Mouse (Mus musculus) ovary, adult 10 weeks (tissue): ENCODE results near the gene Ear6. TPM values are rescaled to one million over a fixed set of nuclear protein-coding genes. Genes with fewer than 3 reads are reported as not detected.

ENCODE experiments used
- polyA plus RNA-seq: library from polyadenylated mRNA; stranded (reverse); fragments of 350-450 nt; fragmentation: Illumina TruSeq; extraction: RNeasy Lipid Tissue Mini Kit (QIAGEN cat#74804); gene quantifications from one replicate; pipeline ENCODE4 v1.2.3, GENCODE M21; 2014

The Ear6 gene
- not detected for polyA plus RNA-seq

DNA sequence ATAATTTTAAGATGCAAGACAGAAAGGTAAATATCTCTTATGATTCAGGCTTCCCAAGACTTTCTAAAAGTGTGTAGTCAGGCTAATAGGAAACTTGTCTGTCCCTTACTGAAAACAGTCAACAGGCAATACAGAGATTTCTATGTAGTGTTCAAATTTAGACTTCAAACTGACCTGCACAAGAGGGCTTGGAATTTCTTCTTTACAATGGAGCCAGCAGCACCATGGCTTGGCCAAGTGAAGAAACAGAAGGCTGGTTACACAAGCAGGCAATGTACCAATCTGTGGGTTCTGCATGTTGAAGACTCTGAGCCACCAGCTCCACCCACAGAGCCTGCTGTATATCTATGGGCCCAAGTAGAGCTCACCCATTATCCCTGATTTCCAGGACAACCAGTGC lies at the start of gene Ear6:
Ear6 (plus strand) TSS at position 301 of the 400 bp plus-strand sequence.

DNA sequence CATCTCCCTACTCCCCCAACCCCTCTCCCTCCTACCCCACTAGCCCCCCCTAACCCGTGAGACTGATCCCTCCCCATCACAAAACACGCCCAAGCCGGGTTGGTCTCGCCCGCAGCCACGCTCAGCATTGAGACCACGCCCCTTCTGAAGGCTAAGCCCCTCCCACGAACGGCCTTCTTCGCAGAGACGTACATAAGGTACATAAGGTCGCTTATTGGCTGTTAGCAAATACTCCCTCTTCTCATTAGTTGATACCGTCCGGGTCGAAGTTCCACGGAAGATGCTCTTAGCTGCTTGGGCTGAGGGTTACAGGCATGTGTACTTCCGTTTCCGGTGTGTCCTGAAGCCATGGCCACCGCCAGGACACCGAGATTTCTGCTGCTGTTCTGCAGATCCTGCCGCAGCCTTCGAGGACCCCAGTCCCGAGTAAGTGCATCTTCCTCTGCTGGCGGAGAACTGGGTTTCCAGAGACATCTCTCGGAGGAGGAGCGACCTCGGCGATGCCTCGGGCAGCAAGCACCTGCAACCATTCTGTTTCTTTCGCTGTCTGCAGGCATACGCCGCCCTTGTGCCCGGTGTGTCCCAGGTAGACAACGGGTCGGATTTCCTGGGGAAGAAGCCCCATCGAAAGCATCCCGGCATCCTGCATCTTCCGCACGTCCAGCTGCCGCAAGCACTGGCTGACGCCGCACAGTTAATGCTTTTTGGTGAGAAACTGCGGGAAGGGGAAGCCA lies 31.3 kb downstream of the Ear6 start, which contains the start of gene Mettl17:
Mettl17 (plus strand) TSS at position 245 of the 734 bp plus-strand sequence.

GRCm38 (mm10) chr14:51892191-51892939 lies 38.9 kb downstream of the Ear6 start, which contains the start of gene Slc39a2:
Gene Slc39a2, plus strand, starts transcription at chr14:51892889.

Other genes with a start within 250 kb of the Ear6 start
- gene Gm17078, start 242.4 kb upstream of the Ear6 start, polyA plus RNA-seq: not detected
- gene Gm4181, start 218.0 kb upstream of the Ear6 start, polyA plus RNA-seq: not detected
- not detected for gene Gm17079, start 158.2 kb upstream of the Ear6 start, polyA plus RNA-seq
- gene Gm5800, start 136.5 kb upstream of the Ear6 start, polyA plus RNA-seq: not detected
- not detected for gene Ang4, start 80.1 kb upstream of the Ear6 start, polyA plus RNA-seq
- not detected for gene AY358078, start 53.7 kb upstream of the Ear6 start, polyA plus RNA-seq
- 4.9 TPM for gene Mettl17, start 31.1 kb downstream of the Ear6 start, polyA plus RNA-seq
- 0.23 TPM for gene Slc39a2, start 39.2 kb downstream of the Ear6 start, polyA plus RNA-seq
- gene Ndrg2, start 60.5 kb downstream of the Ear6 start, polyA plus RNA-seq: 343 TPM
- not detected for gene Tppp2, start 64.7 kb downstream of the Ear6 start, polyA plus RNA-seq
- not detected for gene Rnase13, start 69.1 kb downstream of the Ear6 start, polyA plus RNA-seq
- 7.2 TPM for gene Arhgef40, start 131.0 kb downstream of the Ear6 start, polyA plus RNA-seq
- not detected for gene Tmem253, start 162.0 kb downstream of the Ear6 start, polyA plus RNA-seq
- gene Zfp219, start 167.0 kb downstream of the Ear6 start, polyA plus RNA-seq: 0.88 TPM
- not detected for gene Olfr221, start 188.8 kb downstream of the Ear6 start, polyA plus RNA-seq